Mouse (Mus musculus) left cerebral cortex, postnatal 4 days (tissue): ENCODE measurements at regions not wholly inside any gene's neighbourhood (a gene's known extent, or its start where the extent isn't known, plus 50 kb on each side); places are given as distances from the start of the nearest gene placed in this dataset.
A peak's percentile ranks its signal among the peaks of the same experiment; 100 is the strongest.

Experiments
- DNase-seq: peaks from one replicate; pipeline ENCODE4 v3.0.0-alpha.2; 2022
- intact Hi-C: fragments of 180-260 bp; cut with DNase I; formaldehyde crosslinking; loops from one replicate; pipeline ENCODE4 v1.15.1; 2025

- intact Hi-C loops, result loop anchor here (5.0 kb wide), 1 partner anchor 175 kb away; no protein-coding TSS in a partner anchor
Observed at GRCm38 (mm10) chr13:94707371-94708280, 81.1 kb upstream of the Tbca start.

GRCm38 (mm10) chr13:94708786-94709185, 79.9 kb upstream of the Tbca start:
- intact Hi-C loops, result loop anchor here (5.0 kb wide), 1 partner anchor 174 kb away; no protein-coding TSS in a partner anchor
- DNase-seq, result no peak

More at GRCm38 (mm10) chr13:94707371-94708280, 81.1 kb upstream of the Tbca start:
- DNase-seq, result no peak

GRCm38 (mm10) chr13:94709691-94710573, 78.8 kb upstream of the Tbca start:
- DNase-seq, result peak; percentile 43
- intact Hi-C loops, result loop anchor here (5.0 to 10.0 kb wide), 2 partner anchors 172 to 915 kb away; no protein-coding TSS in a partner anchor

GRCm38 (mm10) chr13:94710574-94711172, 78.0 kb upstream of the Tbca start:
- intact Hi-C loops, result loop anchor here (10.0 kb wide), 1 partner anchor 916 kb away; no protein-coding TSS in a partner anchor
- DNase-seq, result no peak

- no peak for DNase-seq
- intact Hi-C loops, result loop anchor here (10.0 kb wide), 1 partner anchor 919 kb away; no protein-coding TSS in a partner anchor
Observed at GRCm38 (mm10) chr13:94713451-94713850, 75.3 kb upstream of the Tbca start.

GRCm38 (mm10) chr13:94721625-94722024, 67.1 kb upstream of the Tbca start:
- intact Hi-C loops, result no loop called here

More at GRCm38 (mm10) chr13:94721625-94722024, 67.1 kb upstream of the Tbca start:
- DNase-seq, result no peak
